Mouse (Mus musculus): ENCODE data around the gene Glis2. TPM values are rescaled to one million over a fixed set of nuclear protein-coding genes. Genes with fewer than 3 reads are reported as not detected.

Gene Glis2
- polyA plus RNA-seq, 1 experiment from 2014 or later: 23.7 TPM

GRCm38 (mm10) chr16:4607818-4608531 lies 13.5 kb downstream of the Glis2 start:
- H3K4me2 ChIP-seq (ENCODE audit: low read depth, low read length): no peak overlapping the region
- H3K9me3 ChIP-seq (ENCODE audit: control insufficient read depth, low read length): no peaks in the 10 kb centered on the region
- H3K27me3 ChIP-seq (ENCODE audit: control insufficient read depth, insufficient read depth, low read depth, low read length): no peaks in the 10 kb centered on the region
- peaks cover 54% of the 10 kb centered on the region for H3K4me1 ChIP-seq (replicated peaks; ENCODE audit: control insufficient read depth, insufficient read depth, low read length)
- H3K27ac ChIP-seq (ENCODE audit: low read length): peak overlapping the region; percentile 50; the same call in 1 of the 2 replicates
- WGBS: 47% methylated on average over 9 of the region's 9 CpGs
- peak; percentile 51 for ATAC-seq (ENCODE audit: low read depth)
- H3K4me3 ChIP-seq (ENCODE audit: low read length): no peak overlapping the region
- H3K36me3 ChIP-seq (ENCODE audit: control insufficient read depth, insufficient read depth, low read length): peaks cover 10% of the 10 kb centered on the region
- H3K9ac ChIP-seq (ENCODE audit: low read length): no peak overlapping the region

GRCm38 (mm10) chr16:4608532-4609059 lies 14.1 kb downstream of the Glis2 start:
- H3K27me3 ChIP-seq (ENCODE audit: control insufficient read depth, insufficient read depth, low read depth, low read length): no peaks in the 10 kb centered on the region
- H3K4me1 ChIP-seq (replicated peaks; ENCODE audit: control insufficient read depth, insufficient read depth, low read length): peaks cover 48% of the 10 kb centered on the region
- H3K9ac ChIP-seq (ENCODE audit: low read length): no peak overlapping the region
- ATAC-seq (ENCODE audit: low read depth): peak; percentile 9; the same call in 1 of the 2 replicates
- 0 out of 2 replicates have a peak overlapping the region, but pooled peaks have one; percentile 7 for H3K27ac ChIP-seq (ENCODE audit: low read length)
- 69% methylated on average over 19 of the region's 19 CpGs for WGBS
- H3K36me3 ChIP-seq (ENCODE audit: control insufficient read depth, insufficient read depth, low read length): peaks cover 14% of the 10 kb centered on the region
- no peak overlapping the region for H3K4me3 ChIP-seq (ENCODE audit: low read length)
- H3K9me3 ChIP-seq (ENCODE audit: control insufficient read depth, low read length): no peaks in the 10 kb centered on the region
- H3K4me2 ChIP-seq (ENCODE audit: low read depth, low read length): no peak overlapping the region

- no peak overlapping the region for H3K9ac ChIP-seq (ENCODE audit: low read length)
- no peak overlapping the region for H3K4me2 ChIP-seq (ENCODE audit: low read depth, low read length)
- H3K27me3 ChIP-seq (ENCODE audit: control insufficient read depth, insufficient read depth, low read depth, low read length): no peaks in the 10 kb centered on the region
- peaks cover 22% of the 10 kb centered on the region for H3K4me1 ChIP-seq (replicated peaks; ENCODE audit: control insufficient read depth, insufficient read depth, low read length)
- ATAC-seq (ENCODE audit: low read depth): no peak
- H3K9me3 ChIP-seq (ENCODE audit: control insufficient read depth, low read length): no peaks in the 10 kb centered on the region
- H3K36me3 ChIP-seq (ENCODE audit: control insufficient read depth, insufficient read depth, low read length): peaks cover 24% of the 10 kb centered on the region
- no peak overlapping the region for H3K27ac ChIP-seq (ENCODE audit: low read length)
- 80% methylated on average over 5 of the region's 5 CpGs for WGBS
- H3K4me3 ChIP-seq (ENCODE audit: low read length): no peak overlapping the region
Measured at GRCm38 (mm10) chr16:4611193-4611592, 16.7 kb downstream of the Glis2 start.

GRCm38 (mm10) chr16:4611676-4612075 lies 17.2 kb downstream of the Glis2 start:
- Histone ChIP-seq H3K4me3 (ENCODE audit: low read length) (no peak overlapping the region), H3K9ac (ENCODE audit: low read length) (no peak overlapping the region), H3K9me3 (ENCODE audit: control insufficient read depth, low read length) (no peaks in the 10 kb centered on the region), H3K36me3 (ENCODE audit: control insufficient read depth, insufficient read depth, low read length) (peaks cover 25% of the 10 kb centered on the region), H3K4me1 (replicated peaks; ENCODE audit: control insufficient read depth, insufficient read depth, low read length) (peaks cover 17% of the 10 kb centered on the region), H3K27ac (ENCODE audit: low read length) (no peak overlapping the region), H3K27me3 (ENCODE audit: control insufficient read depth, insufficient read depth, low read depth, low read length) (no peaks in the 10 kb centered on the region), H3K4me2 (ENCODE audit: low read depth, low read length) (no peak overlapping the region)
- no peak for ATAC-seq (ENCODE audit: low read depth)
- 87% methylated on average over 7 of the region's 7 CpGs for WGBS

- Histone ChIP-seq H3K9ac (ENCODE audit: low read length) (no peak overlapping the region), H3K36me3 (ENCODE audit: control insufficient read depth, insufficient read depth, low read length) (peaks cover 30% of the 10 kb centered on the region), H3K4me2 (ENCODE audit: low read depth, low read length) (no peak overlapping the region), H3K9me3 (ENCODE audit: control insufficient read depth, low read length) (no peaks in the 10 kb centered on the region), H3K4me1 (replicated peaks; ENCODE audit: control insufficient read depth, insufficient read depth, low read length) (no peaks in the 10 kb centered on the region; the same call in 1 of the 2 replicates), H3K27me3 (ENCODE audit: control insufficient read depth, insufficient read depth, low read depth, low read length) (no peaks in the 10 kb centered on the region), H3K4me3 (ENCODE audit: low read length) (no peak overlapping the region), H3K27ac (ENCODE audit: low read length) (no peak overlapping the region)
- ATAC-seq (ENCODE audit: low read depth): no peak
- 87% methylated on average over 9 of the region's 9 CpGs for WGBS
Measured at GRCm38 (mm10) chr16:4613736-4614135, 19.2 kb downstream of the Glis2 start.

GRCm38 (mm10) chr16:4614639-4615038 lies 20.1 kb downstream of the Glis2 start:
- Histone ChIP-seq H3K4me2 (ENCODE audit: low read depth, low read length) (no peak overlapping the region), H3K9me3 (ENCODE audit: control insufficient read depth, low read length) (no peaks in the 10 kb centered on the region), H3K27ac (ENCODE audit: low read length) (no peak overlapping the region), H3K36me3 (ENCODE audit: control insufficient read depth, insufficient read depth, low read length) (peaks cover 30% of the 10 kb centered on the region), H3K4me3 (ENCODE audit: low read length) (no peak overlapping the region), H3K27me3 (ENCODE audit: control insufficient read depth, insufficient read depth, low read depth, low read length) (no peaks in the 10 kb centered on the region), H3K4me1 (replicated peaks; ENCODE audit: control insufficient read depth, insufficient read depth, low read length) (no peaks in the 10 kb centered on the region), H3K9ac (ENCODE audit: low read length) (no peak overlapping the region)
- no peak for ATAC-seq (ENCODE audit: low read depth)
- WGBS: 87% methylated on average over 3 of the region's 3 CpGs

GRCm38 (mm10) chr16:4615297-4615696 lies 20.8 kb downstream of the Glis2 start:
- H3K27ac ChIP-seq (ENCODE audit: low read length): no peak overlapping the region
- H3K4me2 ChIP-seq (ENCODE audit: low read depth, low read length): no peak overlapping the region
- H3K9me3 ChIP-seq (ENCODE audit: control insufficient read depth, low read length): no peaks in the 10 kb centered on the region
- H3K4me3 ChIP-seq (ENCODE audit: low read length): no peak overlapping the region
- 77% methylated on average over 1 of the region's 1 CpGs for WGBS
- H3K9ac ChIP-seq (ENCODE audit: low read length): no peak overlapping the region
- no peak for ATAC-seq (ENCODE audit: low read depth)
- H3K4me1 ChIP-seq (replicated peaks; ENCODE audit: control insufficient read depth, insufficient read depth, low read length): no peaks in the 10 kb centered on the region
- H3K36me3 ChIP-seq (ENCODE audit: control insufficient read depth, insufficient read depth, low read length): peaks cover 28% of the 10 kb centered on the region
- no peaks in the 10 kb centered on the region for H3K27me3 ChIP-seq (ENCODE audit: control insufficient read depth, insufficient read depth, low read depth, low read length)

- Histone ChIP-seq H3K4me2 (ENCODE audit: low read depth, low read length) (no peak overlapping the region), H3K27me3 (ENCODE audit: control insufficient read depth, insufficient read depth, low read depth, low read length) (no peaks in the 10 kb centered on the region), H3K4me3 (ENCODE audit: low read length) (no peak overlapping the region), H3K36me3 (ENCODE audit: control insufficient read depth, insufficient read depth, low read length) (peaks cover 23% of the 10 kb centered on the region), H3K9ac (ENCODE audit: low read length) (no peak overlapping the region), H3K27ac (ENCODE audit: low read length) (no peak overlapping the region), H3K4me1 (replicated peaks; ENCODE audit: control insufficient read depth, insufficient read depth, low read length) (no peaks in the 10 kb centered on the region), H3K9me3 (ENCODE audit: control insufficient read depth, low read length) (no peaks in the 10 kb centered on the region)
- WGBS: 73% methylated on average over 4 of the region's 4 CpGs
- no peak for ATAC-seq (ENCODE audit: low read depth)
Measured at GRCm38 (mm10) chr16:4616829-4617228, 22.3 kb downstream of the Glis2 start.

- H3K4me1 ChIP-seq (replicated peaks; ENCODE audit: control insufficient read depth, insufficient read depth, low read length): peaks cover 14% of the 10 kb centered on the region
- H3K36me3 ChIP-seq (ENCODE audit: control insufficient read depth, insufficient read depth, low read length): no peaks in the 10 kb centered on the region; the same call in 1 of the 2 replicates
- H3K9me3 ChIP-seq (ENCODE audit: control insufficient read depth, low read length): no peaks in the 10 kb centered on the region
- WGBS: 11% methylated on average over 9 of the region's 9 CpGs
- no peaks in the 10 kb centered on the region for H3K27me3 ChIP-seq (ENCODE audit: control insufficient read depth, insufficient read depth, low read depth, low read length)
- H3K27ac ChIP-seq (ENCODE audit: low read length): peak overlapping the region; percentile 85
- peak overlapping the region; percentile 78 for H3K4me2 ChIP-seq (ENCODE audit: low read depth, low read length)
- H3K9ac ChIP-seq (ENCODE audit: low read length): peak overlapping the region; percentile 93
- H3K4me3 ChIP-seq (ENCODE audit: low read length): peak overlapping the region; percentile 88
- ATAC-seq (ENCODE audit: low read depth): no peak
Measured at GRCm38 (mm10) chr16:4624074-4624473, 29.6 kb downstream of the Glis2 start.

All from lung, embryonic 16.5 days (tissue).